Mouse (Mus musculus): Measurements from ENCODE around the gene Bmp6. TPM values are rescaled to one million over a fixed set of nuclear protein-coding genes. Genes with fewer than 3 reads are reported as not detected.

The Bmp6 gene
- polyA plus RNA-seq, 1 experiment: 1.8 TPM

DNA sequence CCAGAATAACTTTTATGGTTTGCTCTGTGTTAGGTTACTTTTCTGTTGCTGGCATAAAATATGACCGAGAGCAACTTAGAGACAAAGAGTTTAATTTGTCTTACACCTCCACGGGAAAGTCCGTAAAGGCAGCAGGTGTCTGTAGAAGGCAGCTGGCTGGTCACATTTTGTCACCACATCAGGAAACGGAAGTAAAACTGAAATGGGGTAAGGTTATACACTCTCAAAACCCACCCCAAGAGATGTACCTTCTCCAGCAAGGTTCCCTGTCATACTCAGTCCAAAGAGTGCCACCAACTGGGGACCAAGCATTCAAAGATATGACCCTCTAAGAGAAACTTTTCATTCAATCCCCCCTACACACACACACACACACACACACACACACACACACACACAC is 201.8 kb downstream of the Bmp6 start:
- no peak overlapping the region for H3K4me3 ChIP-seq (ENCODE audit: insufficient read depth, low read length)
- H3K27ac ChIP-seq (ENCODE audit: insufficient read depth, low read length): no peak overlapping the region
- H3K4me1 ChIP-seq (ENCODE audit: control insufficient read depth, insufficient read depth, low read length): no peaks in the 10 kb centered on the region
- no peak for TF ChIP-seq CTCF (IDR thresholded peaks at IDR 0.05; ENCODE audit: borderline replicate concordance, insufficient read depth, low read length)
- TF ChIP-seq POLR2A (IDR thresholded peaks at IDR 0.05; ENCODE audit: low read depth, low read length): no peak

DNA sequence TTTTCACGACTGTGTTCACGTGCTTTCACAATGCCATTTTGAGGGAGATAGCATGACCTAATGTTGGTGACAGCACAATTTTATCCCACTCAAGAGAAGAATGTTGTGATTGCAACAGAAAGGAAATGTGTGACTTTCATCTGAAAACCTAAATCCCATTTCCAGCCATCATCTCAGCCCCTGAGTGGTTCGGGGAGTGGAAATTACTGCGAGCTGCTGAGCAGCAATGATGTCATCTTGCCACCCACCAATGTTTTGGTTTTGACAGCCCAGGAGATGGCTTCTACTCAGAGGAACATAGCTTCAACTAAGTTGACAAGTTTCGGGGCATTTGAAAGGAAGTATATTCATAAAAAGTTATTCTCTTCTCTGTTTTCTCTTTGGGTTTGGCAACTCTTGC is 202.8 kb downstream of the Bmp6 start:
- H3K4me1 ChIP-seq (ENCODE audit: control insufficient read depth, insufficient read depth, low read length): no peaks in the 10 kb centered on the region
- no peak overlapping the region for H3K4me3 ChIP-seq (ENCODE audit: insufficient read depth, low read length)
- TF ChIP-seq POLR2A (IDR thresholded peaks at IDR 0.05; ENCODE audit: low read depth, low read length) (no peak), CTCF (IDR thresholded peaks at IDR 0.05; ENCODE audit: borderline replicate concordance, insufficient read depth, low read length) (no peak)
- no peak overlapping the region for H3K27ac ChIP-seq (ENCODE audit: insufficient read depth, low read length)

- H3K27ac ChIP-seq (ENCODE audit: insufficient read depth, low read length): no peak overlapping the region
- no peaks in the 10 kb centered on the region for H3K4me1 ChIP-seq (ENCODE audit: control insufficient read depth, insufficient read depth, low read length)
- H3K4me3 ChIP-seq (ENCODE audit: insufficient read depth, low read length): no peak overlapping the region
- TF ChIP-seq CTCF (IDR thresholded peaks at IDR 0.05; ENCODE audit: borderline replicate concordance, insufficient read depth, low read length) (no peak), POLR2A (IDR thresholded peaks at IDR 0.05; ENCODE audit: low read depth, low read length) (no peak)
These were observed 203.8 kb downstream of the Bmp6 start for GRCm38 (mm10) chr13:38548681-38549080.

Other genes starting within 250 kb of the Bmp6 start
- 1.0 and 1.1 TPM in 2 replicates for gene Dsp, start 193.8 kb upstream of the Bmp6 start, polyA plus RNA-seq (2011; ENCODE audit: insufficient read length, low read depth, missing spikeins)
- gene Snrnp48, start 140.2 kb upstream of the Bmp6 start, polyA plus RNA-seq (2011; ENCODE audit: insufficient read length, low read depth, missing spikeins): 29.8 and 31.8 TPM in 2 replicates
- gene Txndc5, start 183.7 kb downstream of the Bmp6 start, polyA plus RNA-seq (2011; ENCODE audit: insufficient read length, low read depth, missing spikeins): 315 and 331 TPM in 2 replicates